Mouse (Mus musculus) heart, embryonic 12.5 days (tissue): ENCODE data around the gene Eng. TPM values are rescaled to one million over a fixed set of nuclear protein-coding genes. Genes with fewer than 3 reads are reported as not detected.

Experiments used
- ATAC-seq: fragments of 200-750 bp; cut with Nextera tagmentation; 2 replicates; pipeline ENCODE4 v1.8.0; 2017; ENCODE audit warnings: moderate TSS enrichment, moderate library complexity; ENCODE audit not compliant: insufficient number of reproducible peaks, low FRiP score
- H3K27ac ChIP-seq: fragments of 300-500 bp; sonication (generic); 2 replicates; pipeline ENCODE4 v1.5.1; 2016; ENCODE audit warnings: mild to moderate bottlenecking, moderate library complexity; ENCODE audit not compliant: poor library complexity, severe bottlenecking
- H3K27me3 ChIP-seq: fragments of 300-500 bp; sonication (generic); replicated peaks from 2 replicates; pipeline ENCODE4 v1.6.1; 2016; ENCODE audit warnings: mild to moderate bottlenecking, moderate library complexity
- H3K36me3 ChIP-seq: fragments of 300-500 bp; sonication (generic); 2 replicates; pipeline ENCODE4 v1.6.1; 2016; ENCODE audit warnings: mild to moderate bottlenecking, moderate library complexity
- H3K4me1 ChIP-seq: fragments of 300-500 bp; sonication (generic); replicated peaks from 2 replicates; pipeline ENCODE4 v1.6.1; 2016; ENCODE audit warnings: mild to moderate bottlenecking
- H3K4me2 ChIP-seq: fragments of 300-500 bp; sonication (generic); 2 replicates; pipeline ENCODE4 v1.6.1; 2016; ENCODE audit warnings: mild to moderate bottlenecking, moderate library complexity
- H3K4me3 ChIP-seq: fragments of 300-500 bp; sonication (generic); 2 replicates; pipeline ENCODE4 v1.5.1; 2016; ENCODE audit warnings: mild to moderate bottlenecking
- H3K9ac ChIP-seq: fragments of 300-500 bp; sonication (generic); 2 replicates; pipeline ENCODE4 v1.6.1; 2016; ENCODE audit warnings: mild to moderate bottlenecking, moderate library complexity
- H3K9me3 ChIP-seq: fragments of 300-500 bp; sonication (generic); replicated peaks from 2 replicates; pipeline ENCODE4 v1.6.1; 2016; ENCODE audit warnings: mild to moderate bottlenecking, moderate library complexity
- WGBS: fragments of 180-500 bp; shearing (Covaris S2); methylation state at CpG from one replicate; pipeline ENCODE4 v1.1.7; 2016; 5-methylcytosine and 5-hydroxymethylcytosine counted together
- polyA plus RNA-seq: library from polyadenylated mRNA; unstranded; fragments of >200 nt; fragmentation: Nextera tagmentation; extraction: Ambion mirVana; gene quantifications from 2 replicates; pipeline ENCODE4 v1.2.1, GENCODE M21; 2016

Gene Eng
- polyA plus RNA-seq, 1 experiment from 2014 or later = 159 TPM

GRCm38 (mm10) chr2:32681754-32682153 lies 35.4 kb downstream of the Eng start:
- H3K36me3 ChIP-seq = peaks cover 90% of the 10 kb centered on the region
- 0 out of 2 replicates have a peak overlapping the region, but pooled peaks have one; percentile 22 for H3K27ac ChIP-seq
- no peak overlapping the region for H3K9ac ChIP-seq

GRCm38 (mm10) chr2:32682721-32683417 lies 36.5 kb downstream of the Eng start:
- no peak for ATAC-seq

More at GRCm38 (mm10) chr2:32681754-32682153, 35.4 kb downstream of the Eng start:
- no peak overlapping the region for H3K4me3 ChIP-seq
- no peak for ATAC-seq
- no peaks in the 10 kb centered on the region for H3K9me3 ChIP-seq
- WGBS = 67% methylated on average over 6 of the region's 6 CpGs
- H3K27me3 ChIP-seq = no peaks in the 10 kb centered on the region
- peaks cover 31% of the 10 kb centered on the region for H3K4me1 ChIP-seq
- no peak overlapping the region for H3K4me2 ChIP-seq

GRCm38 (mm10) chr2:32683701-32684100 lies 37.3 kb downstream of the Eng start:
- Histone ChIP-seq H3K4me2 (no peak overlapping the region), H3K9ac (no peak overlapping the region), H3K4me3 (no peak overlapping the region), H3K4me1 (peaks cover 30% of the 10 kb centered on the region), H3K27me3 (no peaks in the 10 kb centered on the region), H3K9me3 (no peaks in the 10 kb centered on the region), H3K27ac (no peak overlapping the region), H3K36me3 (peaks cover 91% of the 10 kb centered on the region)
- ATAC-seq = no peak
- 90% methylated on average over 10 of the region's 10 CpGs for WGBS

More at GRCm38 (mm10) chr2:32682721-32683417, 36.5 kb downstream of the Eng start:
- WGBS = 80% methylated on average over 14 of the region's 14 CpGs
- Histone ChIP-seq H3K4me1 (peaks cover 31% of the 10 kb centered on the region), H3K9me3 (no peaks in the 10 kb centered on the region), H3K4me3 (no peak overlapping the region), H3K27ac (0 out of 2 replicates have a peak overlapping the region, but pooled peaks have one; percentile 5), H3K9ac (no peak overlapping the region), H3K4me2 (no peak overlapping the region), H3K27me3 (no peaks in the 10 kb centered on the region), H3K36me3 (peaks cover 90% of the 10 kb centered on the region)

- H3K9me3 ChIP-seq = no peaks in the 10 kb centered on the region
- peaks cover 26% of the 10 kb centered on the region for H3K4me1 ChIP-seq
- no peak overlapping the region for H3K9ac ChIP-seq
- no peak for ATAC-seq
- peaks cover 82% of the 10 kb centered on the region for H3K36me3 ChIP-seq
- H3K27ac ChIP-seq = 0 out of 2 replicates have a peak overlapping the region, but pooled peaks have one; percentile 1
- no peaks in the 10 kb centered on the region for H3K27me3 ChIP-seq
- H3K4me3 ChIP-seq = no peak overlapping the region
- WGBS = 86% methylated on average over 15 of the region's 15 CpGs
- H3K4me2 ChIP-seq = no peak overlapping the region
These were observed 38.5 kb downstream of the Eng start for GRCm38 (mm10) chr2:32684681-32685428.

- Histone ChIP-seq H3K9ac (no peak overlapping the region), H3K27ac (no peak overlapping the region), H3K4me2 (no peak overlapping the region), H3K4me1 (peaks cover 17% of the 10 kb centered on the region), H3K36me3 (peaks cover 81% of the 10 kb centered on the region), H3K4me3 (no peak overlapping the region), H3K9me3 (no peaks in the 10 kb centered on the region), H3K27me3 (no peaks in the 10 kb centered on the region)
- ATAC-seq = no peak
- 87% methylated on average over 3 of the region's 3 CpGs for WGBS
These were observed 39.4 kb downstream of the Eng start for GRCm38 (mm10) chr2:32685807-32686206.

- H3K27me3 ChIP-seq = no peaks in the 10 kb centered on the region
- H3K4me1 ChIP-seq = peaks cover 9% of the 10 kb centered on the region; the same call in 1 of the 2 replicates
- H3K4me2 ChIP-seq = no peak overlapping the region
- H3K9me3 ChIP-seq = no peaks in the 10 kb centered on the region
- peaks cover 73% of the 10 kb centered on the region for H3K36me3 ChIP-seq
- no peak overlapping the region for H3K4me3 ChIP-seq
- no peak overlapping the region for H3K27ac ChIP-seq
- H3K9ac ChIP-seq = no peak overlapping the region
- ATAC-seq = no peak
- WGBS = 91% methylated on average over 6 of the region's 6 CpGs
These were observed 40.2 kb downstream of the Eng start for GRCm38 (mm10) chr2:32686640-32687039.

- no peak overlapping the region for H3K9ac ChIP-seq
- no peaks in the 10 kb centered on the region for H3K27me3 ChIP-seq
- no peak overlapping the region for H3K4me2 ChIP-seq
- no peak overlapping the region for H3K4me3 ChIP-seq
- no peaks in the 10 kb centered on the region for H3K9me3 ChIP-seq
- 92% methylated on average over 8 of the region's 8 CpGs for WGBS
- peaks cover 10% of the 10 kb centered on the region for H3K4me1 ChIP-seq
- peaks cover 63% of the 10 kb centered on the region for H3K36me3 ChIP-seq
- ATAC-seq = no peak
- no peak overlapping the region for H3K27ac ChIP-seq
These were observed 41.2 kb downstream of the Eng start for GRCm38 (mm10) chr2:32687562-32687961.

GRCm38 (mm10) chr2:32689420-32689819 lies 43.0 kb downstream of the Eng start:
- Histone ChIP-seq H3K36me3 (peaks cover 45% of the 10 kb centered on the region), H3K27me3 (no peaks in the 10 kb centered on the region), H3K4me2 (no peak overlapping the region), H3K9ac (no peak overlapping the region), H3K4me1 (peaks cover 18% of the 10 kb centered on the region), H3K4me3 (no peak overlapping the region), H3K27ac (no peak overlapping the region), H3K9me3 (no peaks in the 10 kb centered on the region)
- 20% methylated on average over 5 of the region's 5 CpGs for WGBS
- no peak for ATAC-seq

- no peaks in the 10 kb centered on the region for H3K9me3 ChIP-seq
- H3K36me3 ChIP-seq = peaks cover 29% of the 10 kb centered on the region
- H3K27ac ChIP-seq = no peak overlapping the region
- no peak overlapping the region for H3K9ac ChIP-seq
- H3K4me2 ChIP-seq = no peak overlapping the region
- peaks cover 18% of the 10 kb centered on the region for H3K4me1 ChIP-seq
- no peak for ATAC-seq
- no peak overlapping the region for H3K4me3 ChIP-seq
- no peaks in the 10 kb centered on the region for H3K27me3 ChIP-seq
- WGBS = 83% methylated on average over 11 of the region's 11 CpGs
These were observed 44.6 kb downstream of the Eng start for GRCm38 (mm10) chr2:32691041-32691440.

GRCm38 (mm10) chr2:32692496-32692895 lies 46.1 kb downstream of the Eng start:
- Histone ChIP-seq H3K4me1 (peaks cover 18% of the 10 kb centered on the region), H3K27ac (no peak overlapping the region), H3K9ac (peak overlapping the region; percentile 94; the same call in 1 of the 2 replicates), H3K4me3 (peak overlapping the region; percentile 73), H3K9me3 (no peaks in the 10 kb centered on the region), H3K27me3 (no peaks in the 10 kb centered on the region), H3K36me3 (peaks cover 14% of the 10 kb centered on the region), H3K4me2 (peak overlapping the region; percentile 90)
- WGBS = 89% methylated on average over 14 of the region's 14 CpGs
- no peak for ATAC-seq

- Histone ChIP-seq H3K27me3 (no peaks in the 10 kb centered on the region), H3K36me3 (peaks cover 6% of the 10 kb centered on the region; the same call in 1 of the 2 replicates), H3K4me3 (peak overlapping the region; percentile 73), H3K27ac (no peak overlapping the region), H3K4me2 (peak overlapping the region; percentile 90), H3K4me1 (peaks cover 18% of the 10 kb centered on the region), H3K9me3 (no peaks in the 10 kb centered on the region), H3K9ac (peak overlapping the region; percentile 94)
- no peak for ATAC-seq
- 24% methylated on average over 7 of the region's 7 CpGs for WGBS
These were observed 46.9 kb downstream of the Eng start for GRCm38 (mm10) chr2:32693282-32693681.
